Mouse (Mus musculus) ES-E14 (cell line): ENCODE data around the gene Unc93b1. TPM values are rescaled to one million over a fixed set of nuclear protein-coding genes. Genes with fewer than 3 reads are reported as not detected.

ENCODE experiments used
- DNase-seq: peaks from one replicate; pipeline ENCODE4 v3.0.0-alpha.2; 2013; ENCODE audit warnings: low read depth, low spot score
- H3K27ac ChIP-seq: 2 replicates; pipeline ENCODE4 v1.5.1; 2012; ENCODE audit warnings: low read depth, mild to moderate bottlenecking, low read length, moderate library complexity, mixed read lengths; ENCODE audit not compliant: poor library complexity, insufficient read depth, severe bottlenecking
- H3K36me3 ChIP-seq: 2 replicates; pipeline ENCODE4 v1.6.1; 2012; ENCODE audit warnings: mild to moderate bottlenecking, low read length, moderate library complexity, mixed read lengths; ENCODE audit not compliant: control insufficient read depth, poor library complexity, insufficient read depth, severe bottlenecking
- H3K4me1 ChIP-seq, 2 experiments: fragments of 150-350 bp in 1 of 2; sonication (generic) in 1 of 2; 2 replicates each; pipeline ENCODE4 v1.6.1; 2012; ENCODE audit warnings: low read length in 2 of 2, mild to moderate bottlenecking in 1 of 2, mixed read lengths in 1 of 2; ENCODE audit not compliant: control insufficient read depth in 2 of 2, insufficient read depth in 2 of 2, poor library complexity in 1 of 2
- H3K4me3 ChIP-seq, 2 experiments: fragments of 150-350 bp in 1 of 2; sonication (generic) in 1 of 2; 2 replicates each; pipeline ENCODE4 v1.5.1; 2012; ENCODE audit warnings: low read length in 2 of 2, low read depth in 1 of 2, mild to moderate bottlenecking in 1 of 2, mixed read lengths in 1 of 2; ENCODE audit not compliant: insufficient read depth in 1 of 2, poor library complexity in 1 of 2, severe bottlenecking in 1 of 2
- H3K9ac ChIP-seq: 2 replicates; pipeline ENCODE4 v1.6.1; 2012; ENCODE audit warnings: low read depth, mild to moderate bottlenecking, low read length, mixed read lengths; ENCODE audit not compliant: poor library complexity, insufficient read depth, severe bottlenecking
- H3K9me3 ChIP-seq: fragments of 150-350 bp; sonication (generic); 2 replicates; pipeline ENCODE4 v1.6.1; 2012; ENCODE audit warnings: low read depth, mild to moderate bottlenecking, low read length; ENCODE audit not compliant: control insufficient read depth, insufficient read depth
- CHD2 ChIP-seq: IDR thresholded peaks from 2 replicates; pipeline ENCODE4 v1.6.1; 2014; ENCODE audit warnings: mild to moderate bottlenecking, low read depth, low read length, inconsistent platforms
- HCFC1 ChIP-seq: IDR thresholded peaks from 2 replicates; pipeline ENCODE4 v1.6.1; 2012; ENCODE audit warnings: low read length, inconsistent platforms, borderline replicate concordance; ENCODE audit not compliant: insufficient read depth
- MAFK ChIP-seq: IDR thresholded peaks from 2 replicates; pipeline ENCODE4 v1.6.1; 2014; ENCODE audit warnings: mild to moderate bottlenecking, low read depth, low read length, inconsistent platforms; ENCODE audit not compliant: insufficient read depth
- ZC3H11A ChIP-seq: IDR thresholded peaks from 2 replicates; pipeline ENCODE4 v1.6.1; 2012; ENCODE audit warnings: low read depth, mild to moderate bottlenecking, inconsistent platforms, low read length, borderline replicate concordance
- ZNF384 ChIP-seq: IDR thresholded peaks from 2 replicates; pipeline ENCODE4 v1.6.1; 2012; ENCODE audit warnings: low read depth, low read length, inconsistent platforms
- in situ Hi-C, 2 experiments: fragments of 600-800 bp; cut with MboI; formaldehyde crosslinking; loops; one replicate each; pipeline ENCODE4 v1.15.1; 2025; ENCODE audit warnings: low sequenced_read_pairs in 2 of 2, inconsistent platforms in 1 of 2; ENCODE audit not compliant: unreplicated experiment in 2 of 2
- total RNA-seq: library from RNA; depleted of rRNA; stranded (reverse); fragments of 300-350 nt; gene quantifications from 2 replicates; pipeline ENCODE4 v1.2.3, GENCODE M21; 2012

The Unc93b1 gene
- total RNA-seq, 1 experiment: 3.9 TPM

GRCm38 (mm10) chr19:3905261-3905969 lies 29.6 kb upstream of the Unc93b1 start:
- in situ Hi-C loops: no loop called here
- Histone ChIP-seq H3K4me1 (peaks cover 3 to 31% of the 10 kb centered on the region in 2 experiments; a peak in 3 of 4 replicates), H3K27ac (no peak overlapping the region), H3K36me3 (peaks cover 14% of the 10 kb centered on the region), H3K9me3 (no peaks in the 10 kb centered on the region), H3K9ac (no peak overlapping the region), H3K4me3 (no peak overlapping the region)
- TF ChIP-seq CHD2 (no peak), MAFK (no peak), ZNF384 (no peak), ZC3H11A (no peak), HCFC1 (no peak)
- no peak for DNase-seq

- H3K9me3 ChIP-seq: no peaks in the 10 kb centered on the region
- in situ Hi-C loops: no loop called here
- no peak overlapping the region for H3K27ac ChIP-seq
- DNase-seq: no peak
- no peak for TF ChIP-seq CHD2
- TF ChIP-seq ZC3H11A: no peak
- no peak for TF ChIP-seq HCFC1
- TF ChIP-seq MAFK: no peak
- no peak for TF ChIP-seq ZNF384
- peak overlapping the region; percentile 69 to 77 for H3K4me3 ChIP-seq
- H3K9ac ChIP-seq: peak overlapping the region; percentile 61
- peaks cover 3 to 31% of the 10 kb centered on the region in 2 experiments; a peak in 3 of 4 replicates for H3K4me1 ChIP-seq
- H3K36me3 ChIP-seq: peaks cover 18% of the 10 kb centered on the region
These were observed 28.7 kb upstream of the Unc93b1 start for GRCm38 (mm10) chr19:3906326-3906725.

- H3K4me3 ChIP-seq: peak within 1 kb of the TSS; percentile 69 to 77
- H3K9me3 ChIP-seq: no peaks in the 10 kb centered on the region
- DNase-seq: no peak
- H3K27ac ChIP-seq: no peak within 1 kb of the TSS
- TF ChIP-seq HCFC1 (no peak), ZC3H11A (no peak), CHD2 (no peak), MAFK (no peak), ZNF384 (no peak)
- in situ Hi-C loops: no loop called here
- peak within 1 kb of the TSS; percentile 61 for H3K9ac ChIP-seq
- peaks cover 3 to 35% of the 10 kb centered on the region in 2 experiments; a peak in 3 of 4 replicates for H3K4me1 ChIP-seq
- peaks cover 18% of the 10 kb centered on the region for H3K36me3 ChIP-seq
These were observed 27.9 kb upstream of the Unc93b1 start, which contains the start of gene Tcirg1 for GRCm38 (mm10) chr19:3906795-3907786. Gene Tcirg1 (minus strand): TSS chr19:3907133.

GRCm38 (mm10) chr19:3907876-3908660 lies 26.9 kb upstream of the Unc93b1 start:
- H3K27ac ChIP-seq: no peak overlapping the region
- H3K9ac ChIP-seq: no peak overlapping the region
- in situ Hi-C loops: no loop called here
- H3K4me3 ChIP-seq: no peak overlapping the region
- no peaks in the 10 kb centered on the region for H3K9me3 ChIP-seq
- H3K36me3 ChIP-seq: peaks cover 18% of the 10 kb centered on the region
- DNase-seq: no peak
- TF ChIP-seq MAFK (no peak), HCFC1 (no peak), ZNF384 (no peak), CHD2 (no peak), ZC3H11A (no peak)
- peaks cover 0 to 35% of the 10 kb centered on the region in 2 experiments; a peak in 3 of 4 replicates for H3K4me1 ChIP-seq
